Mouse (Mus musculus) liver, embryonic 11.5 days (tissue): ENCODE results near the gene Tceal5. TPM values are rescaled to one million over a fixed set of nuclear protein-coding genes. Genes with fewer than 3 reads are reported as not detected.

Experiments
- ATAC-seq: fragments of 200-750 bp; cut with Nextera tagmentation; replicated peaks from 2 replicates; pipeline ENCODE4 v1.8.0; 2017; ENCODE audit warnings: moderate number of reproducible peaks, mild to moderate bottlenecking, moderate TSS enrichment, moderate library complexity; ENCODE audit not compliant: low FRiP score
- DNase-seq: peaks from one replicate; pipeline ENCODE4 v3.0.0-alpha.2; 2017; ENCODE audit warnings: low spot score
- H3K27ac ChIP-seq: fragments of 300-500 bp; sonication (generic); 2 replicates; pipeline ENCODE4 v1.5.1; 2014; ENCODE audit warnings: mild to moderate bottlenecking, low read depth, low read length, control low read depth
- H3K27me3 ChIP-seq: fragments of 300-500 bp; sonication (generic); replicated peaks from 2 replicates; pipeline ENCODE4 v1.6.1; 2014; ENCODE audit warnings: low read length, mixed read lengths; ENCODE audit not compliant: control insufficient read depth, insufficient read depth
- H3K36me3 ChIP-seq: fragments of 300-500 bp; sonication (generic); 2 replicates; pipeline ENCODE4 v1.6.1; 2014; ENCODE audit warnings: mild to moderate bottlenecking, low read length, moderate library complexity, mixed read lengths; ENCODE audit not compliant: control insufficient read depth, insufficient read depth
- H3K4me1 ChIP-seq: fragments of 300-500 bp; sonication (generic); replicated peaks from 2 replicates; pipeline ENCODE4 v1.6.1; 2014; ENCODE audit warnings: low read length, mixed read lengths; ENCODE audit not compliant: control insufficient read depth, insufficient read depth
- H3K4me2 ChIP-seq: fragments of 300-500 bp; sonication (generic); 2 replicates; pipeline ENCODE4 v1.6.1; 2014; ENCODE audit warnings: mild to moderate bottlenecking, control low read depth, moderate library complexity
- H3K4me3 ChIP-seq: fragments of 300-500 bp; sonication (generic); 2 replicates; pipeline ENCODE4 v1.5.1; 2014; ENCODE audit warnings: low read depth, low read length, control low read depth
- H3K9ac ChIP-seq: fragments of 300-500 bp; sonication (generic); 2 replicates; pipeline ENCODE4 v1.6.1; 2014; ENCODE audit warnings: low read depth, low read length, control low read depth
- H3K9me3 ChIP-seq: fragments of 300-500 bp; sonication (generic); 2 replicates; pipeline ENCODE4 v1.6.1; 2016; ENCODE audit warnings: low read length, inconsistent platforms, mixed read lengths; ENCODE audit not compliant: control insufficient read depth
- WGBS: fragments of 180-500 bp; shearing (Covaris S2); extraction: QIAGEN DNeasy Blood & Tissue Kit; methylation state at CpG from one replicate; pipeline ENCODE4 v1.1.7; 2014; 5-methylcytosine and 5-hydroxymethylcytosine counted together
- polyA plus RNA-seq: library from polyadenylated mRNA; unstranded; fragments of >200 nt; fragmentation: Nextera tagmentation; extraction: Ambion mirVana; gene quantifications from 2 replicates; pipeline ENCODE4 v1.2.1, GENCODE M21; 2014

The Tceal5 gene
- polyA plus RNA-seq, result 1.2 and 1.6 TPM in 2 replicates

DNA sequence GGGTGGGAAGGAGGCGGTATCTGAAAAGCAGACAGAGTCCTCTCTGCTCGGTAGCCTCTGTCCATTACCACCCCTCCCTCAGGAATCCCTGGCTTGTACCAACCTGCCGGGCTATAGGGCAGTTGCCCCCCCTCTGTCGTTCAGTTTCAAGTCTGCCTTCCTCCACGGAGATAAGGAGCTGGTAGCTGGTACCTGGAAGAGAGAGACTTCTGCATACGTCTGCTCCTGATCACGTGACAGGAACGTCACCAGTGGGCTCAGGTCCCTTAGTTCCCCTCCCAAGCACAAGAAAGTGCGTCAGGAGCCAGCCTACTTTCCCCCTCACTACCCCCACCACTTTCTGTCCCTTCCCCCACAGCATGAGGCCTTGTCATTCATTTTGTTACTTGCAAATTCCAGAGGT is at the start of gene Tceal5:
TSS of gene Tceal5 (minus strand) at position 213 of the 403 bp plus-strand sequence.
- Histone ChIP-seq H3K4me2 (peak within 1 kb of the TSS; percentile 53), H3K27ac (no peak within 1 kb of the TSS), H3K4me1 (no peaks in the 10 kb centered on the region), H3K9ac (peak within 1 kb of the TSS; percentile 14; the same call in 1 of the 2 replicates), H3K4me3 (peak within 1 kb of the TSS; percentile 35), H3K9me3 (no peaks in the 10 kb centered on the region), H3K27me3 (0 out of 2 replicates have a peak, but pooled peaks cover 3% of the 10 kb centered on the region), H3K36me3 (no peaks in the 10 kb centered on the region)
- WGBS, result 19% methylated on average over 9 of the region's 9 CpGs
- DNase-seq (peak; percentile 35), ATAC-seq (peak; percentile 29; the same call in 1 of the 2 replicates)

DNA sequence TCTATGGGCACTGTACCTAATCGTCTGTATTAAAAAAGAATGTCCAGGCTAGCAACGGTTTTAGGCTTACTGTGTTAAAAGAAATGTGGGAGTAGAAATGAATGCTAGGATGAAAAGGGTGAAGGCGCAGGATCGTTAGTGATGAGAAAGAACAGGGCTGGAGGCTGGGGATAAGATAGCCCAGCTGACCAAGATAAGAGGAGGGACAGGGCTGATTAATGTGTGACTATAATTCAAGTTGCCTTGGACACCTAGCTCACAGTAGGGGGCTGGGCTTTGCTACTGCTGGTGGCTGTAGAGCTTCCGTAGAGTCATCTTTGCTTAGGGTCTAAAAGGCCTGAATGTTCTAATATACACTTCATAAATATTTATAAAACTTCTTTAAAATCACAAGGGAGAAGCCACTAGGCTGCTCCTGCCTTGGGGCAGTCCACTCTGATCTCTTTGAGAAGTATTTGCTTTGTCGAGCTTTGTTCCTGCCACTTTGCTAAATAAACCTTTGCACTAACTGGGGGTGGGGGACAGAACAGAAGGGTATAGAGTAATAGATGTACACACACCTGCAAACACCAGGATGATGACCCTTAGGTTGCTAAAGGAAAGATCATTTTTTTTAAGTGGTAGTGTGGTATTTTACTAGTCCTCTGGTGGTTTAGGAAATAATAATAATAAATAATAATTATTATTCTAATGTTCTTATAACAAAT is 48.5 kb upstream of the Tceal5 start:
- Histone ChIP-seq H3K27me3 (no peaks in the 10 kb centered on the region), H3K4me3 (no peak overlapping the region), H3K9ac (no peak overlapping the region), H3K4me2 (peak overlapping the region; percentile 22; the same call in 1 of the 2 replicates), H3K27ac (no peak overlapping the region), H3K36me3 (no peaks in the 10 kb centered on the region; the same call in 1 of the 2 replicates), H3K4me1 (peaks cover 4% of the 10 kb centered on the region; the same call in 1 of the 2 replicates), H3K9me3 (no peaks in the 10 kb centered on the region)
- WGBS, result 41% methylated on average over 6 of the region's 6 CpGs
- DNase-seq, result no peak
- ATAC-seq, result peak; percentile 90

DNA sequence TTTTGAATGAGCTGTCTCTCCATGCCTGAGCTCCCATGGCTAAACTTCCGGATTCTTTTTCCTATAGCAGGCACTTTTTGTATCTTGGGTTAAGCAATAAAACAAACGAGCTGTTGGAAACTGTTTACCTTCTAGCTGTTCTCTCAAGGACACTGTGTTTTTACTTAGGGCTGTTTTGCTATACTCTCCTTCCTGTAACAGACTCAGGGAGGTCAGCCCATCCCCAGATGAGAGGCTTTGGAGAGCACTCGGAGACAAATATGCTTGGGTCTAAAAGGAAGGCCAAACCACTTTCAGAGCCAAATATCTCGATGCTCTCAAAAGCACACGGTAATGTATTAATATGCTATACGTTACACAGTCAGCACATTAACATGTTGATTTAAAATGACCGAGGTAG is 46.0 kb upstream of the Tceal5 start:
- Histone ChIP-seq H3K36me3 (no peaks in the 10 kb centered on the region; the same call in 1 of the 2 replicates), H3K4me3 (no peak overlapping the region), H3K27ac (no peak overlapping the region), H3K4me2 (no peak overlapping the region), H3K9me3 (no peaks in the 10 kb centered on the region), H3K9ac (no peak overlapping the region), H3K27me3 (no peaks in the 10 kb centered on the region), H3K4me1 (peaks cover 4% of the 10 kb centered on the region; the same call in 1 of the 2 replicates)
- WGBS, result 67% methylated on average over 7 of the region's 7 CpGs
- DNase-seq (no peak), ATAC-seq (no peak)

DNA sequence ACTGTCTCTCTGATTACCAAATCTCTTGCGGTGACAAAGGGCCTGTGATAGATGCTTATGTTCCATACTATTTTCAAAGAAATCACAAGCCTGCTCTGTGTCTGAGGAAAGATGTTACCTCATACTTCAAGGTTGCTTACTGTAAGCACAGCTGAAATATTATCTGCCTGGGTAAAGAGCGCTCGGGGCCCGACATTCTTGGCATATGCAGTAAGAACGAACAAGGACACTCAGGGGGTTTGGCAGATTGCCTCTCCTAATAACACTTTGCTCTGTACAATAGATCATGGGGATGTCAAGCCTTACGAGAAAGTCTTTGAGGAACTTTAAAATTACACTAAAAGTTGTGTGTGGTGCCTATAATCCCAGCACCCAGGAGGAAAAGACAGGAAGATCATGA is 45.1 kb upstream of the Tceal5 start:
- Histone ChIP-seq H3K27me3 (no peaks in the 10 kb centered on the region), H3K27ac (no peak overlapping the region), H3K9me3 (no peaks in the 10 kb centered on the region), H3K4me1 (peaks cover 4% of the 10 kb centered on the region; the same call in 1 of the 2 replicates), H3K4me2 (no peak overlapping the region), H3K4me3 (no peak overlapping the region), H3K9ac (no peak overlapping the region), H3K36me3 (no peaks in the 10 kb centered on the region; the same call in 1 of the 2 replicates)
- no peak for DNase-seq
- ATAC-seq, result no peak
- WGBS, result 73% methylated on average over 6 of the region's 6 CpGs

DNA sequence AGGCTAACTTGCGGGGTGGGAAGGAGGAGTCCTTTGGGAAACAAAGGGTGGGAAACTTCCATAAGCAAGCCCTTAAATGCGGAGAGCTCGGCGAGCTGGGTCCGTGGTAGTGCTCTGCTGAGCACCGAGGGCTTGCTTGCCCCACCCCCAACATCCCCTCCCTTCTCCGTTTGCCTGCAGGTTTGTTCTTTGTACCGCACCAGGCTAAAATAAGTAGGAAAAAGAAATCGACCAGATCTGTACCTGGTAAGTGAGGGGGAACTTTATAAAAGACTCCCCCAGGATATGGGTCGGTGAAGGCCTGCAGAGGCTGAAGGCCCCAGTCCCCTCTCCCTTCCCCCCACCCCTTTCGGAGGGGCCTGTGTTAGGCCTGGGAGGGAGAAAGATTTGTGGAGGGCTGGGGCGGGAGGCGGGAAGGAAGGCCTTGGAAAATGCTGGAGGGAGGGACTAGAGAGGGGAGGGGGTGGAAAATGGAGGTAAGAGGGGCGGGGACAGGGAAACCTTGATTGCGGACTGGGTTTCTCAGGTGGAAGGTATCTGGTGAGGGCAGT is 41.9 kb upstream of the Tceal5 start:
- no peaks in the 10 kb centered on the region for H3K27me3 ChIP-seq
- H3K4me3 ChIP-seq, result peak overlapping the region; percentile 64
- peak overlapping the region; percentile 66 for H3K4me2 ChIP-seq
- no peaks in the 10 kb centered on the region for H3K4me1 ChIP-seq
- no peaks in the 10 kb centered on the region; the same call in 1 of the 2 replicates for H3K36me3 ChIP-seq
- H3K9ac ChIP-seq, result peak overlapping the region; percentile 75
- no peak for DNase-seq
- H3K9me3 ChIP-seq, result no peaks in the 10 kb centered on the region
- WGBS, result 20% methylated on average over 15 of the region's 15 CpGs
- ATAC-seq, result peak; percentile 65
- H3K27ac ChIP-seq, result peak overlapping the region; percentile 58; the same call in 1 of the 2 replicates

DNA sequence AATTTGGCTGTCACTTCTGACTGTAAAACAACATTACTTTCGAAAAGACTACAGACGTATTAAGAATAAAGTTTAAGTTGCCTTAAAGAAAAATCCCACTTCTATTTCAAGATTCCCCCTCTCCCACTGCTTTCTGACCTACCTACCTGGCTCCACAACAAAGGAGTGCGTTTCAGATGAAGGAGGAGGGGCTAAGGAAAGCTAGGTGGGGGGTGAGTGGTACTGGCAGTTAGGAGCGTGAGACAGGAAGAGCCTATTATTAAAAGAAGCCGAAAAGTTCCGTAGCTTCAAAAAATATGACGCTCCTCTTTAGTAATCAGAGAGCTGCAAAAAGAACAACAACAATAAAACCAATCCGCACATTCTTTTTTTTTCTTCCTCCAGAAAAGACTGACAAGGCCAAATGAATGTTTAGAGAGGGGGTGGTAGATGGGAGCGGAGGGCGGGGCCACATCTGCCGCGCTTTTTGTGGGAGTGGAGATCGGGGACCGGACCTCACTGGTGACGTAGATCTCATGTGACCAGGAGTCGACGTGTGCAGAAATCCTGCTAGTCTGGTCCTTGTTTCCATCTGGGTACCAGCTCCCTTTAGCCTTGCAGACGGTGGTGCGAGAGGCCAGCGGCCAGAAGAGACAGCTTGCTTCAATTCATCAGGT is 41.0 kb upstream of the Tceal5 start, which contains the start of gene Tceal9:
TSS of gene Tceal9 (plus strand) at position 506 of the 656 bp plus-strand sequence.
- Histone ChIP-seq H3K27ac (peak within 1 kb of the TSS; percentile 58; the same call in 1 of the 2 replicates), H3K36me3 (no peaks in the 10 kb centered on the region; the same call in 1 of the 2 replicates), H3K4me2 (peak within 1 kb of the TSS; percentile 66), H3K27me3 (no peaks in the 10 kb centered on the region), H3K4me1 (no peaks in the 10 kb centered on the region), H3K9ac (peak within 1 kb of the TSS; percentile 75), H3K9me3 (no peaks in the 10 kb centered on the region), H3K4me3 (peak within 1 kb of the TSS; percentile 64)
- peak; percentile 94 for ATAC-seq
- WGBS, result 28% methylated on average over 20 of the region's 20 CpGs
- DNase-seq, result peak; percentile 73

DNA sequence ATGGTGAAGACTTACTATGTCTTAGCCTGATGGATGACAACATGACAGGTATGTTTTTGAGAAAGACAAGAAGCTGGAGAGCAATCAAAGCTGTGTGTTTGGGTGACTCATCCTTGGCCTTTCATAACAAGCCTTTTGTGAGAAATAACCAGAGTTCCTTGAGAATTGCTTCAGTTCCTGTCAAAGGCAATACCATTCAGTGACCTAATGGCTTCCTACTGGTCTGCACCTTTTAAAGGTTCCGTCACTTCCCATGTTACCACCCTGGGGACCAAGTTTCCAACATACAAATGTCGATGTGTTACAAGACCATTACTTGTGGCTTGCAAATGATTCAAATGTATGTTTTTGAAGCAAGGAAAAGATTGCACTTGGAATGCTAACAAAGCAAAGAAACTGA is 39.5 kb upstream of the Tceal5 start:
- no peaks in the 10 kb centered on the region for H3K27me3 ChIP-seq
- no peak overlapping the region for H3K9ac ChIP-seq
- DNase-seq (no peak), ATAC-seq (no peak)
- no peaks in the 10 kb centered on the region; the same call in 1 of the 2 replicates for H3K36me3 ChIP-seq
- WGBS, result 87% methylated on average over 2 of the region's 2 CpGs
- H3K27ac ChIP-seq, result no peak overlapping the region
- H3K4me3 ChIP-seq, result no peak overlapping the region
- H3K4me1 ChIP-seq, result no peaks in the 10 kb centered on the region
- no peaks in the 10 kb centered on the region for H3K9me3 ChIP-seq
- no peak overlapping the region for H3K4me2 ChIP-seq

DNA sequence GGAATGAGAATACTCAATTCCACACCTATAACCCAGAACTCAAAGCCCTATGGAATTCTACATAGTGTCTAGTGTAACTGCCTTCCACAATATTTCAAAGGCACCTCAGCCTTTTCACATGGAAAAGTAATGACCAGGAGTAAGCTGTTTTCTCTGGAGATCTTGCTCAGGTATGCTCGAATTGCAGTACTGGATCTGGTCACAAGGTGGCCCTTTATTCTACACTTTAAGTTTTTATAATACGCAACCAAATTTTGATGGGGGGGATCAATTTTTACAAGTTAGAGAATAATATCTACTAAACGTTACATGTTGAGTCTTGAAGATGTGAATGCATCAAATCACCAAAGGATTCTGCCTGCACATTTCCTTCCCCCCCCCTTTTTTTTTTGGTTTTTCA is 34.4 kb upstream of the Tceal5 start:
- ATAC-seq (no peak), DNase-seq (no peak)
- Histone ChIP-seq H3K9ac (no peak overlapping the region), H3K4me1 (no peaks in the 10 kb centered on the region), H3K4me2 (no peak overlapping the region), H3K36me3 (no peaks in the 10 kb centered on the region), H3K4me3 (no peak overlapping the region), H3K27ac (no peak overlapping the region), H3K9me3 (no peaks in the 10 kb centered on the region), H3K27me3 (no peaks in the 10 kb centered on the region)
- 51% methylated on average over 3 of the region's 3 CpGs for WGBS
